Mouse (Mus musculus): ENCODE measurements at regions not wholly inside any gene's neighbourhood (a gene's known extent, or its start where the extent isn't known, plus 50 kb on each side); places are given as distances from the start of the nearest gene placed in this dataset.

GRCm38 (mm10) chr2:179007766-179008165, 434.5 kb upstream of the Cdh4 start:
- no peak for TF ChIP-seq EP300 (IDR thresholded peaks at IDR 0.05)
- TF ChIP-seq CTCF (IDR thresholded peaks at IDR 0.05) = no peak
